Mouse (Mus musculus): ENCODE measurements around the gene Nebl. TPM values are rescaled to one million over a fixed set of nuclear protein-coding genes. Genes with fewer than 3 reads are reported as not detected.
A peak's percentile ranks its signal among the peaks of the same experiment; 100 is the strongest.

Gene Nebl
- total RNA-seq, 2 experiments from 2014 or later, result 335 to 343 TPM

- no peak for DNase-seq
Observed at GRCm38 (mm10) chr2:17638631-17639030, 92.6 kb downstream of the Nebl start.

- peak; percentile 34 to 60 for DNase-seq
Observed at GRCm38 (mm10) chr2:17623931-17624330, 107.3 kb downstream of the Nebl start.

GRCm38 (mm10) chr2:17610259-17610658 is 121.0 kb downstream of the Nebl start:
- no peak for DNase-seq

GRCm38 (mm10) chr2:17603573-17603972 is 127.7 kb downstream of the Nebl start:
- no peak for DNase-seq

- DNase-seq, result no peak
Observed at GRCm38 (mm10) chr2:17600652-17601051, 130.6 kb downstream of the Nebl start.

- no peak for DNase-seq
Observed at GRCm38 (mm10) chr2:17599860-17600259, 131.4 kb downstream of the Nebl start.

- no peak for DNase-seq
Observed at GRCm38 (mm10) chr2:17597932-17598331, 133.3 kb downstream of the Nebl start.

- no peak for DNase-seq
Observed at GRCm38 (mm10) chr2:17589669-17590068, 141.6 kb downstream of the Nebl start.

- DNase-seq, result no peak
Observed at GRCm38 (mm10) chr2:17585329-17585992, 145.8 kb downstream of the Nebl start.

- DNase-seq, result no peak
Observed at GRCm38 (mm10) chr2:17575648-17576047, 155.6 kb downstream of the Nebl start.

- no peak for DNase-seq
Observed at GRCm38 (mm10) chr2:17571716-17572115, 159.5 kb downstream of the Nebl start.

- no peak for DNase-seq
Observed at GRCm38 (mm10) chr2:17558889-17559742, 172.1 kb downstream of the Nebl start.

- DNase-seq, result no peak
Observed at GRCm38 (mm10) chr2:17549895-17550558, 181.2 kb downstream of the Nebl start.

GRCm38 (mm10) chr2:17546354-17546948 is 184.8 kb downstream of the Nebl start:
- no peak for DNase-seq

- no peak for DNase-seq
Observed at GRCm38 (mm10) chr2:17539737-17540136, 191.5 kb downstream of the Nebl start.

- DNase-seq, result no peak
Observed at GRCm38 (mm10) chr2:17538493-17538892, 192.8 kb downstream of the Nebl start.

- DNase-seq, result no peak
Observed at GRCm38 (mm10) chr2:17531355-17532105, 199.7 kb downstream of the Nebl start.

GRCm38 (mm10) chr2:17525739-17526526 is 205.3 kb downstream of the Nebl start:
- DNase-seq, result no peak

GRCm38 (mm10) chr2:17525211-17525610 is 206.1 kb downstream of the Nebl start:
- DNase-seq, result no peak

- peak in 1 of 2 experiments; percentile 35 for DNase-seq
Observed at GRCm38 (mm10) chr2:17524205-17524978, 206.9 kb downstream of the Nebl start.
